Mouse (Mus musculus) limb, embryonic 12.5 days (tissue): ENCODE results near the gene Flvcr1. TPM values are rescaled to one million over a fixed set of nuclear protein-coding genes. Genes with fewer than 3 reads are reported as not detected.
A peak's percentile ranks its signal among the peaks of the same experiment; 100 is the strongest.

Source experiments
- ATAC-seq: fragments of 200-750 bp; cut with Nextera tagmentation; 2 replicates; pipeline ENCODE4 v1.8.0; 2017; ENCODE audit warnings: low read depth, moderate TSS enrichment; ENCODE audit not compliant: insufficient number of reproducible peaks, insufficient read depth, low FRiP score, low TSS enrichment
- H3K27ac ChIP-seq: fragments of 300-500 bp; sonication (generic); 2 replicates; pipeline ENCODE4 v1.5.1; 2016; ENCODE audit warnings: mild to moderate bottlenecking, moderate library complexity
- H3K27me3 ChIP-seq: fragments of 300-500 bp; sonication (generic); 2 replicates; pipeline ENCODE4 v1.6.1; 2016; ENCODE audit warnings: mild to moderate bottlenecking, moderate library complexity
- H3K36me3 ChIP-seq: fragments of 300-500 bp; sonication (generic); 2 replicates; pipeline ENCODE4 v1.6.1; 2016; ENCODE audit warnings: mild to moderate bottlenecking, moderate library complexity
- H3K4me1 ChIP-seq: fragments of 300-500 bp; sonication (generic); replicated peaks from 2 replicates; pipeline ENCODE4 v1.6.1; 2016
- H3K4me2 ChIP-seq: fragments of 300-500 bp; sonication (generic); 2 replicates; pipeline ENCODE4 v1.6.1; 2016; ENCODE audit warnings: mild to moderate bottlenecking, moderate library complexity
- H3K4me3 ChIP-seq: fragments of 300-500 bp; sonication (generic); replicated peaks from 2 replicates; pipeline ENCODE4 v1.5.1; 2016; ENCODE audit warnings: mild to moderate bottlenecking
- H3K9ac ChIP-seq: fragments of 300-500 bp; sonication (generic); replicated peaks from 2 replicates; pipeline ENCODE4 v1.6.1; 2016; ENCODE audit warnings: mild to moderate bottlenecking, moderate library complexity
- H3K9me3 ChIP-seq: fragments of 300-500 bp; sonication (generic); 2 replicates; pipeline ENCODE4 v1.6.1; 2016; ENCODE audit warnings: mild to moderate bottlenecking, moderate library complexity
- WGBS: fragments of 180-500 bp; shearing (Covaris S2); methylation state at CpG from one replicate; pipeline ENCODE4 v1.1.7; 2016; 5-methylcytosine and 5-hydroxymethylcytosine counted together
- polyA plus RNA-seq: library from polyadenylated mRNA; unstranded; fragments of >200 nt; fragmentation: Nextera tagmentation; extraction: Ambion mirVana; gene quantifications from 2 replicates; pipeline ENCODE4 v1.2.1, GENCODE M21; 2016

The Flvcr1 gene
- polyA plus RNA-seq, 1 experiment from 2014 or later = 8.4 TPM

DNA sequence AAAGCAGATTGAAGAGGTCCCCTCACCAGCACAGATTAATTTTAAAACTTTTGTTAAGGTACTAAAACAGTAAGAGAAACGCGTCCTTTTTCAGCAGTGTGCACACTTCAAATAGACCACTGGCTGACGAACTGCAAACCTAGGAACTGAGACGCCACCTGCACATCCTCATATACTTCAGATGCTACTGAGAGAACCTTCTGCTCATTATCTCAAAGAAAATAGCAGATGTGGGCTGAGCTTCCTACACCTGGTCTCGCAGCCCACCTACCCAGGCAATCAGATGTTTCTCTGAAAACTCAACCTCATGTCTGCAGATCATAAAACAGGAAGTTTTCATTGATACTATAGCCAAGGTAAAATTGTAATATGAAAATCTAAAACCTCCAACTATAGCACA is 6.2 kb downstream of the Flvcr1 start:
- Histone ChIP-seq H3K4me2 (no peak overlapping the region), H3K27ac (no peak overlapping the region), H3K27me3 (no peaks in the 10 kb centered on the region), H3K4me1 (peaks cover 7% of the 10 kb centered on the region), H3K4me3 (no peak overlapping the region), H3K36me3 (peaks cover 18% of the 10 kb centered on the region; the same call in 1 of the 2 replicates), H3K9me3 (no peaks in the 10 kb centered on the region), H3K9ac (no peak overlapping the region)
- no peak for ATAC-seq
- 92% methylated on average over 5 of the region's 5 CpGs for WGBS

DNA sequence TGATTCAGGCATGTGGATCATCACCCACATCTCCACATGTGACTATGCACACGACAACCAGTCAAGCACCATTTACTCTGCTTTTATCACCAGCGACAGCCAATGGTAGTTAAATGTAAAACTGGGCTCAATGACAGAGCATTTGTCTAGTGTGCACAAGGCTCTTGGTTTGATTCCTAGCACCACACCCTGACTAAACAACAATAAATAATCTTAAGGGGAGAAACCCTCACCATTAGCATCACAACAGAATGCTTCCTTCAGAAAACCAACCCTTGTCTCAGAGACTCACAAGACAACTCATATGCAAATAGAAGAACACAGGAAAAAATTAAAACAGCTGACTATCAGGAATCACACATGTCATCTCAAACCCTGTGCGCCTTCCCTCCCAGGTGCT is 11.7 kb downstream of the Flvcr1 start:
- Histone ChIP-seq H3K36me3 (peaks cover 56% of the 10 kb centered on the region), H3K27ac (no peak overlapping the region), H3K27me3 (no peaks in the 10 kb centered on the region), H3K9ac (no peak overlapping the region), H3K9me3 (no peaks in the 10 kb centered on the region), H3K4me2 (no peak overlapping the region), H3K4me3 (no peak overlapping the region), H3K4me1 (no peaks in the 10 kb centered on the region)
- ATAC-seq = no peak
- 96% methylated on average over 3 of the region's 3 CpGs for WGBS

DNA sequence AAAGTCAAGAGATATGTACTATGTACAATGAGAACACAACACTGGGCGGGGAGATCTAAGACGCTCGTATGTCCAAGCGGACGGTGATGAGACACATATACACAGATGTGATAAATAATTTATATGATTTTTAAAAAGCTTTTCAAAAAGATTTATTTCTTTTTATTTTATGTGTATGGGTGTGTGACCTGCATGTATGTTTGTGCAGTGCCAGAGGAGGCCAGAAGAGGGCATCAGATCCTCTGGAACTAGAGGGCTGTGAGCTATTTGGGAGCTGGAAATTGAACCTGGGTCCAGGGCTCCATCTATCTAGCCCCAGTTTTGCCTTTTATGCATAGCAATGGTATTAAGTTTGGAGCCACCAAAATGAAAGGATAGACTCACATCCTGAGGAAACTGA is 17.3 kb downstream of the Flvcr1 start:
- 97% methylated on average over 5 of the region's 5 CpGs for WGBS
- peaks cover 75% of the 10 kb centered on the region for H3K36me3 ChIP-seq

DNA sequence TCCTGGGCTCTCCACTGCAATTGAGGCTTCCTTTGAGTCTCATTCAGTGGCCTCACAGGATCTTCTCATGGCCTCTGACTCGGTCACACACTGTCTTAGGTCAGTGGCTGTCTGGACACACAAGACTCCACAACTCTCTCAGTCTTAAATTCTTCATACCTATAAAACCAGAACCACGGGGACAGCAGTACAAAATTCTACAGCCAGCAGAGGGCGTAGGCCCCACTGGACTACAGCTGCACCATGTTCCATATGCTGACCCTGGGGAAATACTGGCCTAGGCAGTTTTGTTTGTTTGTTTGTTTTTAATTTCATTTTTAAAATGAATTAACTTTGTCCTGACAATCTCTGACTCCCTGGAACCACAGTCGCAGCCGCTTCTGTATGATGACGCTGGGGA is 23.8 kb downstream of the Flvcr1 start:
- no peak overlapping the region for H3K27ac ChIP-seq
- no peaks in the 10 kb centered on the region for H3K4me1 ChIP-seq
- H3K4me3 ChIP-seq = no peak overlapping the region
- peaks cover 13% of the 10 kb centered on the region for H3K9me3 ChIP-seq
- H3K36me3 ChIP-seq = peaks cover 18% of the 10 kb centered on the region
- no peak overlapping the region for H3K4me2 ChIP-seq
- WGBS = 60% methylated on average over 6 of the region's 6 CpGs
- no peak for ATAC-seq
- H3K9ac ChIP-seq = no peak overlapping the region
- no peaks in the 10 kb centered on the region for H3K27me3 ChIP-seq

More for the DNA sequence above, 17.3 kb downstream of the Flvcr1 start:
- Histone ChIP-seq H3K4me1 (no peaks in the 10 kb centered on the region), H3K4me3 (no peak overlapping the region), H3K27me3 (no peaks in the 10 kb centered on the region), H3K9ac (no peak overlapping the region), H3K27ac (no peak overlapping the region), H3K9me3 (no peaks in the 10 kb centered on the region), H3K4me2 (no peak overlapping the region)
- ATAC-seq = no peak

DNA sequence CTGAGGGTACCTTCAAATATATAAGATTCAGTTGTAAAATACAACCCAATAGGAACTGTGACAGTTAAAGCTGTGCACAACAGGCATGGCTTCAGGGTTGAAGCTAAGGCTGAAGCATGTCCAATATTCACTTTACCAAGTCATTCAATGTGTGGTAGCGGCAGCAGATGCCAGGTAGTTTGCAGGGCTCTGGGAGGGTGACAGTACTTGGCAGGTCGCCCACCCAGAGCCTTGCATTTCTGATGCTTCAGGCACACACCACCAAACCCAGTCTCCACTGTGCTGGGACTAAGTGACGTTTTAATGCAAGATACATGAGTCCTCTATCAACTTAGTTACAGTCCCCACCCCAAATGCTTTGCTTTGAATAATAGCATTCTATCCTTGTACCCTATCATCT is 25.3 kb downstream of the Flvcr1 start:
- Histone ChIP-seq H3K36me3 (peaks cover 15% of the 10 kb centered on the region; the same call in 1 of the 2 replicates), H3K4me3 (no peak overlapping the region), H3K9ac (no peak overlapping the region), H3K4me1 (no peaks in the 10 kb centered on the region), H3K4me2 (no peak overlapping the region), H3K9me3 (peaks cover 13% of the 10 kb centered on the region), H3K27ac (no peak overlapping the region), H3K27me3 (no peaks in the 10 kb centered on the region)
- ATAC-seq = no peak
- 74% methylated on average over 3 of the region's 3 CpGs for WGBS

DNA sequence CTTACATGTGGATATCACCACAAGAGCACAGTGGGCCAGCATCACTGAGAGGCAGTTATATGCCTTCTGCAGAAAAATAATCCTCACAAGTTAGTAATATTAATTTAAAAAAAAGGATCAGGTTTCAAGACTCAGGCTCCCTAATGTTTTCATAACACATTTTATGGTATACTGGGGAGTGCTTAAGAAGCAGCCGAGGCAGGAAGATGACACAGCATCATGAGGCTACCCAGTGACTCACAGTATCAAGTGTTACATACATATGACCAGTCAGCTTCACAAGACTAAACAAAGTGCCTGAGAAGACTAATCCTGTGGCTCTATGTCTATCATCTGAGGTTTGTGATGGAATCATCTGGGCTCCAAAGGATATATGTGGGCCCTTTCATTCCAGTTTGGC is 27.9 kb downstream of the Flvcr1 start:
- Histone ChIP-seq H3K36me3 (no peaks in the 10 kb centered on the region), H3K9ac (no peak overlapping the region), H3K4me3 (no peak overlapping the region), H3K9me3 (peaks cover 13% of the 10 kb centered on the region), H3K4me2 (no peak overlapping the region), H3K27ac (no peak overlapping the region), H3K27me3 (no peaks in the 10 kb centered on the region), H3K4me1 (no peaks in the 10 kb centered on the region)
- 77% methylated on average over 1 of the region's 1 CpGs for WGBS
- no peak for ATAC-seq

DNA sequence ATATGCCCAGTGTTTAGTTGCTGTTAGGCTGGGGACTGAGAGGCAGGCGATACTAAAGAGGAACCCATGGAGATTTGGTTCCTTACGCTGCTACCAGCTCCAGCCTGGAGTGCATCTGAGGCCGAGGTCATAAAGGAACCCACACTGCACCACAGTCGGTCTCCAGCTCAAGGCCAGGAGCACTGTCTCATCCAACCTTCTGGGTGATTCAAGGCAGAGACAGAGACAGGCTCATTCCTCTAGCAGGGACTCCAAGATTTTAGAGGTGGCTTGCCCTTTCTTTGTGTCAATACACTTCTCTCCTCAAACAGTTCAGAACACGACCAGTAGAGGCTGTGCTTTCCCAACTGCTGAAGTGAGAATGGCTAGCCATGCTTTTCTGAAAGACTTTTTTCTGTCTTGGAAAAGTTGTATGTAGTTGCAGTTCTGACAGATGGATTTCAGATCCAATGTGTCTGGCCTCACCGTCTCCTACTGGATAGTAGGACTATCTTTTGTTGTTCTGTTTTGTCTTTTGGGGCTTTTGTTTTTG is 29.5 kb downstream of the Flvcr1 start:
- Histone ChIP-seq H3K27ac (no peak overlapping the region), H3K36me3 (no peaks in the 10 kb centered on the region), H3K9ac (no peak overlapping the region), H3K9me3 (peaks cover 13% of the 10 kb centered on the region), H3K27me3 (no peaks in the 10 kb centered on the region), H3K4me1 (no peaks in the 10 kb centered on the region), H3K4me3 (no peak overlapping the region), H3K4me2 (no peak overlapping the region)
- 75% methylated on average over 6 of the region's 6 CpGs for WGBS
- ATAC-seq = no peak

DNA sequence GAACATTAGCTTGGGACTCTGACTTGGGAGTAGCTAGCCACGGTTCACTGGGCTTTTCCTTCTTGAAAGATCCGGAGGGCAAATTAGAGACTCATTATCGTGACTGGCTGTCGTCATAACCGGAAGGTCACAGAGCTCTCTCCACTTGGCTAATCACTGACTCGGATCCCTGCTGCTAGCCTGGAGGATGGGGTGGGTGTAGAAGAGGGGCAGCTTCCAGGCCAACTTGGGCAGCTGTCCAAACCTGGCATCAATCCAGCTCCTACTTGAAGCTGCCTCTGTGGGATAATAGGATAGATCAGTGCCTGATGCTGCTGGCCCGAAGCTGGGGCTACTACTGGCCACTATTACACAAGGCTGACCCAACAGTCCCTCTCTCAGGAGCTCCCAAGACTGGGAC is 30.4 kb downstream of the Flvcr1 start:
- no peaks in the 10 kb centered on the region for H3K4me1 ChIP-seq
- H3K9me3 ChIP-seq = peaks cover 13% of the 10 kb centered on the region

DNA sequence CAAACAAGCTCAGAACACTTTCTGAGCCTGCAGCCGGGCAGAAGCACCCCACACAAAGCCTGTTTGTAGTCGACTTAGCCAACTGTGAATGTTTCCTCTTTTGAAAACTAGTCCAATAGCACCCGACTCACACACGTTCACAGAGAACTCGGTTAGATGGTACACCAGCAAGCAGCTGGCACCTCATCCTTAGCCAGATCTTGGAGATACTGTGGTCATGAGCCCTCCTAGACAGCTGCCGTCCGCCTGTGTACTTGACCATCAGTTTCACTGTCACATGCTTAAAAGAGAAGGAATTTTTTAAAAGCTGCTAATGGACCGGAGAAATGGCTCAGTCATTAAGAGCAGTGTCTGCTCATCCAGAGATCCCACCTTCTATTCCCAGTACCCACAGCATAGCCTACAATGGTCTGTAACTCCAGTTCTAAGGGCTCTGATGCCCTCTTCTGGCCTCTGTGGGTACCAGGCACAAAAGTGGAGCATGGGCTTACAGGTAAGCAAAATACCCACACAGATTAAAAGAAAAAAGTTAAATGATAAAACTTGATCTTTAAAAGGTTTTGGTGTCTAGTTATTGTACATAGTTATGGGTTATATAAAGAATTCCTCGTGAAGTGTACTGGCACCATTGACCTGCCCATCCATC is 36.4 kb downstream of the Flvcr1 start:
- Histone ChIP-seq H3K4me1 (no peaks in the 10 kb centered on the region), H3K4me3 (no peak overlapping the region), H3K27me3 (no peaks in the 10 kb centered on the region), H3K9ac (no peak overlapping the region), H3K9me3 (no peaks in the 10 kb centered on the region), H3K36me3 (no peaks in the 10 kb centered on the region), H3K4me2 (no peak overlapping the region), H3K27ac (no peak overlapping the region)
- 87% methylated on average over 9 of the region's 9 CpGs for WGBS
- ATAC-seq = no peak

More for the DNA sequence above, 30.4 kb downstream of the Flvcr1 start:
- Histone ChIP-seq H3K36me3 (no peaks in the 10 kb centered on the region), H3K4me2 (no peak overlapping the region), H3K27me3 (no peaks in the 10 kb centered on the region), H3K9ac (no peak overlapping the region), H3K4me3 (no peak overlapping the region), H3K27ac (no peak overlapping the region)
- no peak for ATAC-seq
- 78% methylated on average over 7 of the region's 7 CpGs for WGBS

DNA sequence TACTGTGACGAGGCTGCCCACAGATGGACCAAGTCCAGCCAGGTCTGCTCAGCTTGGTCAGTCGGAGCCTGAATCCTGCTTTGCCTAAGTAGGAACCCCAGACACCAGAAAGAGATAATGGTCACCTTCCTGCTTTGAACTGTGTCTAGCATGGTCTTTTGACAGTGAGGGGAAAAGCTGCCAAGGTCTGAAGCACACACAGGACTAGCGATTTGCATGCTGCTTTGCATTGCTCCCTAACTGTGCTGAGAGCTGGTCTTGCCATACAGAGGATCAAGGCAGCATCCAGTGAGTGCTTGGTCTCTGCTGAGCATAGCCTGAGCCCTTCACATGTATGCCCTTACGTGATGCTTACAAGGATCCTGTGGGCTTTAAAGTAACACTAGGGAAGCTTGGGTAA is 44.5 kb downstream of the Flvcr1 start:
- H3K27me3 ChIP-seq = no peaks in the 10 kb centered on the region
- H3K4me2 ChIP-seq = no peak overlapping the region
- H3K27ac ChIP-seq = no peak overlapping the region
- 77% methylated on average over 4 of the region's 4 CpGs for WGBS
- no peaks in the 10 kb centered on the region for H3K9me3 ChIP-seq
- H3K36me3 ChIP-seq = peaks cover 3% of the 10 kb centered on the region; the same call in 1 of the 2 replicates
- ATAC-seq = no peak
- H3K9ac ChIP-seq = no peak overlapping the region
- H3K4me1 ChIP-seq = peaks cover 22% of the 10 kb centered on the region
- H3K4me3 ChIP-seq = no peak overlapping the region

DNA sequence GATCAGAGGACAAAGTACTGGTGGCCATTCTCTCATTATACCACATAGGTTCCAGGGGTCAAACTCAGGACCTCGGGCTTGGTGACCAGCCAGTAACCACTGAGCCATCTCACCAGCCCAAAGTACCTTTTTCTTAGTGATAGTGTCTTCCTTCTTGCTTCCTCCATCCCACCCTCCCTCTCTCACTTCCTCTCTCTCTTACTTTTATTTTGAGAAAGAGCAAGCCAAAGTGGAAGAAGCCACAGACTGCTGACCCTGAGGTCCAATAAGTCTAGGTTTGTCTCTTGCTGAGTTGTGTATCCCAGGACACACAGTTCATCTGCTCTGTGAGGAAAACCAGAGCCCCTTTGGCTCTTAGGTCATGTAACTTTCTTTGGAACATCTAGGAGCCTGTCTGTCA is 45.5 kb downstream of the Flvcr1 start:
- Histone ChIP-seq H3K4me2 (no peak overlapping the region), H3K4me1 (peaks cover 28% of the 10 kb centered on the region)
- ATAC-seq = no peak

DNA sequence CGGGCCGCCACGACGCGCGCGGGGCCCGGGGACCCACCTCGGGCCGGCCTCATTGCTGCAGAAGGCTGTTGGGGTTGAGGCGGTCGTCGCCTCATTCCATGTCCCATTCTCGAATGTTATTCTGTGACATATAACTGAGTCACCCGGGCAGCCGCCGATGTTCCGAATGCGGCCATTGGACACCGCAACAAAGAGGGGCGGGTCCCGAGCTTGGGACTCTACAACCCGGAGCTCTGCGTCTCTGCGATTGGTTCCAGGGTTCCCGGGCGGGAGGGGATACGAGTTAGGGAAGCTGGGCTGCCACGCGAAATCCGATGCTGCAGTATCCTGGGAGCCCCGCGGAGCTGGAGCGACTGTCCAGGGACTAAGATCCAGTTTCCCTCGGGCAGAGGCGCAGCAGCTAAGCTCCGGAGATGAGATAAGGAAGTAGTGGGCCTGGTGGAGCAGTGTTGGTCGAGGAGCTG is 46.8 kb downstream of the Flvcr1 start, which contains the start of gene Vash2:
TSS of gene Vash2 (minus strand) at position 197 of the 464 bp plus-strand sequence.
- Histone ChIP-seq H3K9ac (peak within 1 kb of the TSS; percentile 94), H3K27me3 (no peaks in the 10 kb centered on the region), H3K9me3 (no peaks in the 10 kb centered on the region), H3K4me3 (peak within 1 kb of the TSS; percentile 79), H3K27ac (peak within 1 kb of the TSS; percentile 97), H3K4me1 (peaks cover 28% of the 10 kb centered on the region), H3K36me3 (peaks cover 23% of the 10 kb centered on the region), H3K4me2 (peak within 1 kb of the TSS; percentile 93)
- under 1% methylated on average over 38 of the region's 38 CpGs for WGBS
- peak; percentile 97 for ATAC-seq

More for the DNA sequence above, 45.5 kb downstream of the Flvcr1 start:
- Histone ChIP-seq H3K27ac (no peak overlapping the region), H3K27me3 (no peaks in the 10 kb centered on the region), H3K36me3 (peaks cover 10% of the 10 kb centered on the region), H3K9me3 (no peaks in the 10 kb centered on the region), H3K9ac (no peak overlapping the region), H3K4me3 (no peak overlapping the region)
- 88% methylated on average over 1 of the region's 1 CpGs for WGBS
